In genomic region chr5:9109582-9109981, GRCm38 (mm10) we compare ENCODE assay signal across 11 mouse cellular contexts. TPM values are rescaled to one million over a fixed set of nuclear protein-coding genes. Genes with fewer than 3 reads are reported as not detected.
DNase-seq lines count a peak whose midpoint lies in the region; ATAC-seq and TF ChIP-seq lines count a peak whose summit lies in the region.
"Had no signal": no experiment of that assay in that cellular context is flagged by ENCODE, and none has a peak within 500 bp of the region (broad histone marks: within the 10 kb centered on the region; RNA-seq: fewer than 3 reads in every experiment).

No protein-coding gene starts in this region.

- H3K4me1 ChIP-seq in kidney, adult 2 months (ENCODE audit: control insufficient read depth, insufficient read depth, low read length), result peaks cover 5% of the 10 kb centered on the region
- H3K4me1 ChIP-seq in midbrain, embryonic 14.5 days (ENCODE audit: control insufficient read depth, insufficient read depth, low read length), result no peaks in the 10 kb centered on the region
- peaks cover 7% of the 10 kb centered on the region for H3K4me1 ChIP-seq in midbrain, embryonic 13.5 days (replicated peaks)
- H3K4me1 ChIP-seq in ES-E14 (ENCODE audit: control insufficient read depth in 2 of 2, insufficient read depth in 2 of 2, low read length in 2 of 2, poor library complexity in 1 of 2), result no peaks in the 10 kb centered on the region
- H3K4me1 ChIP-seq: limb, embryonic 15.5 days had no signal

- TF ChIP-seq CTCF in kidney, adult 2 months (conservative IDR thresholded peaks at IDR 0.05; ENCODE audit: insufficient read depth, insufficient read length, low read depth, low read length), result peak; percentile 20; the same call in 1 of the 2 replicates

- no peak overlapping the region for H3K27ac ChIP-seq in kidney, adult 2 months (ENCODE audit: insufficient read depth, low read depth, low read length)
- no peak overlapping the region for H3K27ac ChIP-seq in midbrain, embryonic 14.5 days (replicated peaks; ENCODE audit: low read depth, low read length)
- no peak overlapping the region for H3K27ac ChIP-seq in midbrain, embryonic 13.5 days
- no peak overlapping the region for H3K27ac ChIP-seq in ES-E14 (ENCODE audit: insufficient read depth, low read depth, low read length, poor library complexity, severe bottlenecking)
- H3K27ac ChIP-seq: kidney, embryonic 15.5 days; limb, embryonic 15.5 days had no signal

- H3K4me2 ChIP-seq in midbrain, embryonic 14.5 days (ENCODE audit: low read length), result no peak overlapping the region
- H3K4me2 ChIP-seq in midbrain, embryonic 13.5 days (replicated peaks), result no peak overlapping the region
- H3K4me2 ChIP-seq: kidney, embryonic 15.5 days; limb, embryonic 15.5 days had no signal

- TF ChIP-seq POLR2A in kidney, adult 2 months (IDR thresholded peaks at IDR 0.05; ENCODE audit: low read depth, low read length), result no peak

- H3K27me3 ChIP-seq in kidney, adult 2 months (replicated peaks; ENCODE audit: control insufficient read depth, insufficient read depth, low read length), result no peaks in the 10 kb centered on the region
- H3K27me3 ChIP-seq in midbrain, embryonic 14.5 days (ENCODE audit: control insufficient read depth, insufficient read depth, low read length), result no peaks in the 10 kb centered on the region
- H3K27me3 ChIP-seq in midbrain, embryonic 13.5 days, result no peaks in the 10 kb centered on the region
- H3K27me3 ChIP-seq: kidney, embryonic 15.5 days; limb, embryonic 15.5 days had no signal

- H3K9ac ChIP-seq in midbrain, embryonic 14.5 days (replicated peaks; ENCODE audit: low read length), result no peak overlapping the region
- H3K9ac ChIP-seq in midbrain, embryonic 13.5 days (replicated peaks), result no peak overlapping the region
- no peak overlapping the region for H3K9ac ChIP-seq in ES-E14 (ENCODE audit: insufficient read depth, low read depth, low read length, poor library complexity, severe bottlenecking)
- H3K9ac ChIP-seq: kidney, embryonic 15.5 days; limb, embryonic 15.5 days had no signal

- no peaks in the 10 kb centered on the region for H3K9me3 ChIP-seq in midbrain, embryonic 14.5 days (ENCODE audit: control insufficient read depth, low read length)
- H3K9me3 ChIP-seq in midbrain, embryonic 13.5 days, result no peaks in the 10 kb centered on the region
- no peaks in the 10 kb centered on the region for H3K9me3 ChIP-seq in ES-E14 (ENCODE audit: control insufficient read depth, insufficient read depth, low read depth, low read length)
- H3K9me3 ChIP-seq: kidney, embryonic 15.5 days; limb, embryonic 15.5 days had no signal

- no peak overlapping the region for H3K4me3 ChIP-seq in kidney, adult 2 months (ENCODE audit: insufficient read depth, low read depth, low read length)
- no peak overlapping the region for H3K4me3 ChIP-seq in midbrain, embryonic 14.5 days (replicated peaks; ENCODE audit: low read depth, low read length)
- H3K4me3 ChIP-seq in midbrain, embryonic 13.5 days (replicated peaks), result no peak overlapping the region
- H3K4me3 ChIP-seq in ES-E14 (ENCODE audit: insufficient read depth in 1 of 2, low read depth in 1 of 2, low read length in 2 of 2, poor library complexity in 1 of 2, severe bottlenecking in 1 of 2), result no peak overlapping the region
- H3K4me3 ChIP-seq: kidney, embryonic 15.5 days; limb, embryonic 15.5 days had no signal

- no peak for ATAC-seq in midbrain, embryonic 14.5 days (ENCODE audit: low FRiP score, low TSS enrichment)
- no peak for ATAC-seq in midbrain, embryonic 13.5 days

- no peaks in the 10 kb centered on the region for H3K36me3 ChIP-seq in kidney, adult 2 months (ENCODE audit: control insufficient read depth, insufficient read depth, low read length)
- H3K36me3 ChIP-seq in midbrain, embryonic 14.5 days (ENCODE audit: control insufficient read depth, insufficient read depth, low read length), result 0 out of 2 replicates have a peak, but pooled peaks cover under 1% of the 10 kb centered on the region
- H3K36me3 ChIP-seq in midbrain, embryonic 13.5 days, result no peaks in the 10 kb centered on the region
- no peaks in the 10 kb centered on the region for H3K36me3 ChIP-seq in ES-E14 (ENCODE audit: control insufficient read depth, insufficient read depth, low read length, poor library complexity, severe bottlenecking)
- H3K36me3 ChIP-seq: kidney, embryonic 15.5 days; limb, embryonic 15.5 days had no signal

- in situ Hi-C loops in ES-E14 (cut with MboI; ENCODE audit: low sequenced_read_pairs in 2 of 2, unreplicated experiment in 2 of 2), result no loop called here

- no peak for DNase-seq in kidney, adult 2 months
- DNase-seq in kidney, adult 18-20 months, result no peak
- peak; percentile 23 for DNase-seq in midbrain, embryonic 14.5 days
- no peak for DNase-seq in ES-E14 (ENCODE audit: low read depth, low spot score)
- DNase-seq in thymus, postnatal 0 days (ENCODE audit: low spot score), result peak; percentile 28
- DNase-seq in gastrocnemius, postnatal 25 days, result no peak
- no peak for DNase-seq in urinary bladder, postnatal 10 days (ENCODE audit: low spot score)
- DNase-seq: heart, adult 18-20 months had no signal

TF ChIP-seq in ES-E14, 5 proteins besides CTCF, POLR2A, EP300 and RAD21:
- TF ChIP-seq MAFK (IDR thresholded peaks at IDR 0.05; ENCODE audit: insufficient read depth, low read depth, low read length) (no peak), ZC3H11A (IDR thresholded peaks at IDR 0.05; ENCODE audit: borderline replicate concordance, low read depth, low read length) (0 out of 2 replicates have a peak, but pooled peaks have one; percentile 28), ZNF384 (IDR thresholded peaks at IDR 0.05; ENCODE audit: low read depth, low read length) (no peak), CHD2 (IDR thresholded peaks at IDR 0.05; ENCODE audit: low read depth, low read length) (no peak), HCFC1 (IDR thresholded peaks at IDR 0.05; ENCODE audit: borderline replicate concordance, insufficient read depth, low read length) (no peak)
TF ChIP-seq in ES-E14: peak in this region for 1.

RNA-seq across cellular contexts. Expression of gene Tmem243, which starts 9.1 kb away (rescaled TPM):
- polyA plus RNA-seq in kidney, adult 2 months (2012; rRNA removed), result 48.0 and 49.5 TPM in 2 replicates
- polyA plus RNA-seq in midbrain, embryonic 14.5 days (2014; fragmentation: Nextera tagmentation; extraction: Ambion mirVana), result 11.9 and 14.9 TPM in 2 replicates
- polyA plus RNA-seq in midbrain, embryonic 13.5 days (2015; fragmentation: Nextera tagmentation; extraction: Ambion mirVana), result 15.2 and 15.3 TPM in 2 replicates
- 7.4 and 7.5 TPM in 2 replicates for total RNA-seq in ES-E14 (2012; rRNA removed)
- polyA plus RNA-seq in thymus, postnatal 0 days (2015; fragmentation: Nextera tagmentation; extraction: Ambion mirVana), result 21.3 and 27.5 TPM in 2 replicates
- total RNA-seq in gastrocnemius, postnatal 25 days (2021), result 1 to 10 TPM; 6.6 to 6.7 TPM

RNA-seq across cellular contexts. Expression of gene Dmtf1, which starts 52.0 kb away (rescaled TPM):
- polyA plus RNA-seq in kidney, adult 2 months (2012; rRNA removed), result 9.1 and 10.5 TPM in 2 replicates
- polyA plus RNA-seq in midbrain, embryonic 14.5 days (2014; fragmentation: Nextera tagmentation; extraction: Ambion mirVana), result 48.8 and 72.8 TPM in 2 replicates
- 70.1 and 72.7 TPM in 2 replicates for polyA plus RNA-seq in midbrain, embryonic 13.5 days (2015; fragmentation: Nextera tagmentation; extraction: Ambion mirVana)
- 54.7 and 56.5 TPM in 2 replicates for total RNA-seq in ES-E14 (2012; rRNA removed)
- 41.8 and 45.6 TPM in 2 replicates for polyA plus RNA-seq in thymus, postnatal 0 days (2015; fragmentation: Nextera tagmentation; extraction: Ambion mirVana)
- total RNA-seq in gastrocnemius, postnatal 25 days (2021), result 1 to 10 TPM; 8.6 to 9.4 TPM

Comparison
In these comparisons a context has a peak if more than half of its experiments do, and no peak if none do; other contexts are left out.
1. DNase-seq: peak in midbrain, embryonic 14.5 days (single experiment) and thymus, postnatal 0 days (single experiment); none in kidney, adult 2 months (single experiment), kidney, adult 18-20 months (single experiment), ES-E14 (single experiment), gastrocnemius, postnatal 25 days (single experiment) and urinary bladder, postnatal 10 days (single experiment).